Mouse (Mus musculus) heart, embryonic 11.5 days (tissue): ENCODE data around the gene Unc79. TPM values are rescaled to one million over a fixed set of nuclear protein-coding genes. Genes with fewer than 3 reads are reported as not detected.

Experiments
- ATAC-seq: fragments of 200-750 bp; cut with Nextera tagmentation; replicated peaks from 2 replicates; pipeline ENCODE4 v1.8.0; 2017; ENCODE audit warnings: moderate library complexity; ENCODE audit not compliant: insufficient number of reproducible peaks, low FRiP score, low TSS enrichment
- H3K27ac ChIP-seq: fragments of 300-500 bp; sonication (generic); 2 replicates; pipeline ENCODE4 v1.5.1; 2014; ENCODE audit warnings: mild to moderate bottlenecking, low read depth, low read length
- H3K27me3 ChIP-seq: fragments of 300-500 bp; sonication (generic); 2 replicates; pipeline ENCODE4 v1.6.1; 2014; ENCODE audit warnings: mild to moderate bottlenecking, low read length, mixed read lengths; ENCODE audit not compliant: control insufficient read depth, insufficient read depth
- H3K36me3 ChIP-seq: fragments of 300-500 bp; sonication (generic); 2 replicates; pipeline ENCODE4 v1.6.1; 2014; ENCODE audit warnings: mild to moderate bottlenecking, low read length, moderate library complexity, mixed read lengths; ENCODE audit not compliant: control insufficient read depth, insufficient read depth
- H3K4me1 ChIP-seq: fragments of 300-500 bp; sonication (generic); 2 replicates; pipeline ENCODE4 v1.6.1; 2014; ENCODE audit warnings: low read length; ENCODE audit not compliant: control insufficient read depth, insufficient read depth
- H3K4me2 ChIP-seq: fragments of 300-500 bp; sonication (generic); 2 replicates; pipeline ENCODE4 v1.6.1; 2014; ENCODE audit warnings: mild to moderate bottlenecking, moderate library complexity
- H3K4me3 ChIP-seq: fragments of 300-500 bp; sonication (generic); 2 replicates; pipeline ENCODE4 v1.5.1; 2014; ENCODE audit warnings: low read depth, low read length
- H3K9ac ChIP-seq: fragments of 300-500 bp; sonication (generic); 2 replicates; pipeline ENCODE4 v1.6.1; 2014; ENCODE audit warnings: mild to moderate bottlenecking, low read depth, low read length, moderate library complexity
- H3K9me3 ChIP-seq: fragments of 300-500 bp; sonication (generic); replicated peaks from 2 replicates; pipeline ENCODE4 v1.6.1; 2016; ENCODE audit warnings: low read length; ENCODE audit not compliant: control insufficient read depth
- WGBS: fragments of 180-500 bp; shearing (Covaris S2); extraction: QIAGEN DNeasy Blood & Tissue Kit; methylation state at CpG from one replicate; pipeline ENCODE4 v1.1.7; 2014; ENCODE audit not compliant: insufficient replicate concordance; 5-methylcytosine and 5-hydroxymethylcytosine counted together
- polyA plus RNA-seq: library from polyadenylated mRNA; unstranded; fragments of >200 nt; fragmentation: Nextera tagmentation; extraction: Ambion mirVana; gene quantifications from 2 replicates; pipeline ENCODE4 v1.2.1, GENCODE M21; 2014

The Unc79 gene
- polyA plus RNA-seq, 1 experiment from 2014 or later, result 0.16 TPM

GRCm38 (mm10) chr12:103049865-103050264, 101.2 kb downstream of the Unc79 start:
- Histone ChIP-seq H3K4me1 (peaks cover 5% of the 10 kb centered on the region; the same call in 1 of the 2 replicates), H3K9me3 (no peaks in the 10 kb centered on the region), H3K4me3 (no peak overlapping the region), H3K9ac (no peak overlapping the region), H3K36me3 (no peaks in the 10 kb centered on the region), H3K27ac (no peak overlapping the region), H3K4me2 (no peak overlapping the region), H3K27me3 (no peaks in the 10 kb centered on the region; the same call in 1 of the 2 replicates)
- 87% methylated on average over 12 of the region's 12 CpGs for WGBS
- no peak for ATAC-seq

GRCm38 (mm10) chr12:103059321-103060053, 110.8 kb downstream of the Unc79 start:
- H3K27me3 ChIP-seq, result no peaks in the 10 kb centered on the region
- no peaks in the 10 kb centered on the region for H3K4me1 ChIP-seq
- no peak overlapping the region for H3K4me2 ChIP-seq
- H3K36me3 ChIP-seq, result no peaks in the 10 kb centered on the region
- no peak overlapping the region for H3K4me3 ChIP-seq
- WGBS, result 72% methylated on average over 21 of the region's 21 CpGs
- no peak overlapping the region for H3K27ac ChIP-seq
- no peak for ATAC-seq
- no peak overlapping the region for H3K9ac ChIP-seq
- H3K9me3 ChIP-seq, result no peaks in the 10 kb centered on the region

- Histone ChIP-seq H3K9ac (no peak overlapping the region), H3K36me3 (no peaks in the 10 kb centered on the region), H3K27me3 (no peaks in the 10 kb centered on the region), H3K4me2 (no peak overlapping the region), H3K9me3 (no peaks in the 10 kb centered on the region), H3K4me1 (no peaks in the 10 kb centered on the region), H3K4me3 (no peak overlapping the region), H3K27ac (no peak overlapping the region)
- no peak for ATAC-seq
- WGBS, result 83% methylated on average over 10 of the region's 10 CpGs
These were observed 112.1 kb downstream of the Unc79 start for GRCm38 (mm10) chr12:103060791-103061190.

- H3K36me3 ChIP-seq, result no peaks in the 10 kb centered on the region
- H3K27ac ChIP-seq, result no peak overlapping the region
- no peaks in the 10 kb centered on the region for H3K4me1 ChIP-seq
- no peaks in the 10 kb centered on the region for H3K27me3 ChIP-seq
- no peaks in the 10 kb centered on the region for H3K9me3 ChIP-seq
- H3K4me2 ChIP-seq, result no peak overlapping the region
- WGBS, result 65% methylated on average over 4 of the region's 4 CpGs
- ATAC-seq, result no peak
- no peak overlapping the region for H3K9ac ChIP-seq
- H3K4me3 ChIP-seq, result no peak overlapping the region
These were observed 113.5 kb downstream of the Unc79 start for GRCm38 (mm10) chr12:103062133-103062532.

GRCm38 (mm10) chr12:103064944-103065343, 116.3 kb downstream of the Unc79 start:
- H3K4me1 ChIP-seq, result no peaks in the 10 kb centered on the region
- H3K4me2 ChIP-seq, result no peak overlapping the region
- 14% methylated on average over 3 of the region's 3 CpGs for WGBS
- no peaks in the 10 kb centered on the region for H3K27me3 ChIP-seq
- no peak overlapping the region for H3K27ac ChIP-seq
- H3K36me3 ChIP-seq, result no peaks in the 10 kb centered on the region
- H3K4me3 ChIP-seq, result no peak overlapping the region
- no peak for ATAC-seq
- H3K9ac ChIP-seq, result no peak overlapping the region
- no peaks in the 10 kb centered on the region for H3K9me3 ChIP-seq

- H3K4me3 ChIP-seq, result no peak overlapping the region
- H3K4me1 ChIP-seq, result no peaks in the 10 kb centered on the region
- H3K27ac ChIP-seq, result no peak overlapping the region
- no peak for ATAC-seq
- no peaks in the 10 kb centered on the region for H3K36me3 ChIP-seq
- H3K27me3 ChIP-seq, result no peaks in the 10 kb centered on the region
- WGBS, result 80% methylated on average over 5 of the region's 5 CpGs
- H3K9me3 ChIP-seq, result no peaks in the 10 kb centered on the region
- H3K4me2 ChIP-seq, result no peak overlapping the region
- no peak overlapping the region for H3K9ac ChIP-seq
These were observed 119.5 kb downstream of the Unc79 start for GRCm38 (mm10) chr12:103068161-103068560.

GRCm38 (mm10) chr12:103069565-103069964, 120.9 kb downstream of the Unc79 start:
- no peaks in the 10 kb centered on the region for H3K9me3 ChIP-seq
- no peaks in the 10 kb centered on the region for H3K36me3 ChIP-seq
- ATAC-seq, result no peak
- H3K9ac ChIP-seq, result no peak overlapping the region
- WGBS, result 49% methylated on average over 12 of the region's 12 CpGs
- H3K27me3 ChIP-seq, result no peaks in the 10 kb centered on the region
- no peaks in the 10 kb centered on the region for H3K4me1 ChIP-seq
- H3K4me2 ChIP-seq, result no peak overlapping the region
- no peak overlapping the region for H3K27ac ChIP-seq
- H3K4me3 ChIP-seq, result no peak overlapping the region

- no peak overlapping the region for H3K9ac ChIP-seq
- H3K4me1 ChIP-seq, result no peaks in the 10 kb centered on the region
These were observed 125.3 kb downstream of the Unc79 start for GRCm38 (mm10) chr12:103073953-103074352.

GRCm38 (mm10) chr12:103078751-103079150, 130.1 kb downstream of the Unc79 start:
- H3K4me2 ChIP-seq, result no peak overlapping the region
- H3K36me3 ChIP-seq, result no peaks in the 10 kb centered on the region
- ATAC-seq, result no peak
- 57% methylated on average over 7 of the region's 7 CpGs for WGBS
- H3K9me3 ChIP-seq, result no peaks in the 10 kb centered on the region
- no peaks in the 10 kb centered on the region for H3K4me1 ChIP-seq
- H3K4me3 ChIP-seq, result no peak overlapping the region
- H3K27me3 ChIP-seq, result no peaks in the 10 kb centered on the region
- H3K9ac ChIP-seq, result no peak overlapping the region
- no peak overlapping the region for H3K27ac ChIP-seq

More at GRCm38 (mm10) chr12:103073953-103074352, 125.3 kb downstream of the Unc79 start:
- H3K4me2 ChIP-seq, result no peak overlapping the region
- H3K36me3 ChIP-seq, result no peaks in the 10 kb centered on the region
- no peak overlapping the region for H3K4me3 ChIP-seq
- H3K27ac ChIP-seq, result no peak overlapping the region
- ATAC-seq, result no peak
- H3K27me3 ChIP-seq, result no peaks in the 10 kb centered on the region
- no peaks in the 10 kb centered on the region for H3K9me3 ChIP-seq
- 86% methylated on average over 4 of the region's 4 CpGs for WGBS
